Mouse (Mus musculus) heart, embryonic 14.5 days (tissue): ENCODE measurements around the gene Atf6. TPM values are rescaled to one million over a fixed set of nuclear protein-coding genes. Genes with fewer than 3 reads are reported as not detected.

Source experiments
- ATAC-seq: fragments of 200-750 bp; cut with Nextera tagmentation; 2 replicates; pipeline ENCODE4 v1.8.0; 2017; ENCODE audit warnings: low read depth, moderate TSS enrichment; ENCODE audit not compliant: insufficient number of reproducible peaks, insufficient read depth, low FRiP score
- H3K27ac ChIP-seq, 2 experiments: fragments of 200-500 bp in 1 of 2; fragments of 300-500 bp in 1 of 2; sonication (generic) in 1 of 2; replicated peaks in 1 of 2; 2 replicates each; pipeline ENCODE4 v1.5.1; 2012 to 2014; ENCODE audit warnings: low read depth in 2 of 2, low read length in 2 of 2, control low read depth in 1 of 2, mild to moderate bottlenecking in 1 of 2, mixed read lengths in 1 of 2; ENCODE audit not compliant: control insufficient read depth in 1 of 2, insufficient read depth in 1 of 2
- H3K27me3 ChIP-seq: fragments of 300-500 bp; sonication (generic); 2 replicates; pipeline ENCODE4 v1.6.1; 2014; ENCODE audit warnings: mild to moderate bottlenecking, low read length, control low read depth; ENCODE audit not compliant: control insufficient read depth, insufficient read depth
- H3K36me3 ChIP-seq: fragments of 300-500 bp; sonication (generic); 2 replicates; pipeline ENCODE4 v1.6.1; 2014; ENCODE audit warnings: mild to moderate bottlenecking, control low read depth, low read length, mixed read lengths; ENCODE audit not compliant: control insufficient read depth, insufficient read depth
- H3K4me1 ChIP-seq, 2 experiments: fragments of 200-500 bp in 1 of 2; fragments of 300-500 bp in 1 of 2; sonication (generic) in 1 of 2; 2 replicates each; pipeline ENCODE4 v1.6.1; 2012 to 2014; ENCODE audit warnings: low read length in 2 of 2, control low read depth in 1 of 2, mixed read lengths in 1 of 2; ENCODE audit not compliant: control insufficient read depth in 2 of 2, insufficient read depth in 2 of 2
- H3K4me2 ChIP-seq: fragments of 300-500 bp; sonication (generic); 2 replicates; pipeline ENCODE4 v1.6.1; 2014; ENCODE audit warnings: mild to moderate bottlenecking, low read length
- H3K4me3 ChIP-seq, 2 experiments: fragments of 200-500 bp in 1 of 2; fragments of 300-500 bp in 1 of 2; sonication (generic) in 1 of 2; 2 replicates each; pipeline ENCODE4 v1.5.1; 2012 to 2014; ENCODE audit warnings: low read length in 2 of 2, mild to moderate bottlenecking in 2 of 2, control low read depth in 1 of 2, low read depth in 1 of 2, moderate library complexity in 1 of 2; ENCODE audit not compliant: control insufficient read depth in 1 of 2, insufficient read depth in 1 of 2
- H3K9ac ChIP-seq: fragments of 300-500 bp; sonication (generic); 2 replicates; pipeline ENCODE4 v1.6.1; 2014; ENCODE audit warnings: mild to moderate bottlenecking, low read length
- H3K9me3 ChIP-seq: fragments of 300-500 bp; sonication (generic); 2 replicates; pipeline ENCODE4 v1.6.1; 2016; ENCODE audit warnings: low read length, control low read depth; ENCODE audit not compliant: control insufficient read depth
- WGBS: fragments of 180-500 bp; shearing (Covaris S2); extraction: QIAGEN DNeasy Blood & Tissue Kit; methylation state at CpG from one replicate; pipeline ENCODE4 v1.1.7; 2014; 5-methylcytosine and 5-hydroxymethylcytosine counted together
- polyA plus RNA-seq: library from polyadenylated mRNA; unstranded; fragments of >200 nt; fragmentation: Nextera tagmentation; extraction: Ambion mirVana; gene quantifications from 2 replicates; pipeline ENCODE4 v1.2.1, GENCODE M21; 2014

Gene Atf6
- polyA plus RNA-seq, 1 experiment from 2014 or later: 14.4 TPM

- Histone ChIP-seq H3K27ac (no peak overlapping the region), H3K36me3 (peaks cover 40% of the 10 kb centered on the region), H3K4me1 (0 out of 4 replicates have a peak, but pooled peaks cover 3 to 8% of the 10 kb centered on the region in 2 experiments), H3K4me3 (no peak overlapping the region), H3K9ac (no peak overlapping the region), H3K4me2 (no peak overlapping the region), H3K27me3 (no peaks in the 10 kb centered on the region), H3K9me3 (no peaks in the 10 kb centered on the region)
- WGBS: 92% methylated on average over 14 of the region's 14 CpGs
- ATAC-seq: no peak
Measured at GRCm38 (mm10) chr1:170786570-170787341, 80.8 kb downstream of the Atf6 start.

- H3K9me3 ChIP-seq: no peaks in the 10 kb centered on the region
- ATAC-seq: no peak
- H3K27me3 ChIP-seq: no peaks in the 10 kb centered on the region
- H3K9ac ChIP-seq: no peak overlapping the region
- H3K27ac ChIP-seq: no peak overlapping the region
- no peaks in the 10 kb centered on the region for H3K4me1 ChIP-seq
- no peak overlapping the region for H3K4me3 ChIP-seq
- no peak overlapping the region for H3K4me2 ChIP-seq
- WGBS: 95% methylated on average over 4 of the region's 4 CpGs
- H3K36me3 ChIP-seq: peaks cover 14% of the 10 kb centered on the region; the same call in 1 of the 2 replicates
Measured at GRCm38 (mm10) chr1:170777688-170778087, 89.9 kb downstream of the Atf6 start.

GRCm38 (mm10) chr1:170774431-170774830 lies 93.1 kb downstream of the Atf6 start:
- Histone ChIP-seq H3K4me3 (no peak overlapping the region), H3K9ac (no peak overlapping the region), H3K4me2 (no peak overlapping the region), H3K4me1 (peaks cover 0 to 2% of the 10 kb centered on the region in 2 experiments; a peak in 1 of 4 replicates), H3K9me3 (no peaks in the 10 kb centered on the region), H3K27me3 (no peaks in the 10 kb centered on the region), H3K27ac (no peak overlapping the region), H3K36me3 (0 out of 2 replicates have a peak, but pooled peaks cover 7% of the 10 kb centered on the region)
- no peak for ATAC-seq
- 97% methylated on average over 1 of the region's 1 CpGs for WGBS

GRCm38 (mm10) chr1:170773506-170773905 lies 94.1 kb downstream of the Atf6 start:
- Histone ChIP-seq H3K9me3 (no peaks in the 10 kb centered on the region), H3K27ac (no peak overlapping the region), H3K4me2 (no peak overlapping the region), H3K27me3 (no peaks in the 10 kb centered on the region), H3K9ac (no peak overlapping the region), H3K4me3 (no peak overlapping the region), H3K36me3 (0 out of 2 replicates have a peak, but pooled peaks cover 7% of the 10 kb centered on the region), H3K4me1 (peaks cover 0 to 2% of the 10 kb centered on the region in 2 experiments; a peak in 1 of 4 replicates)
- no peak for ATAC-seq
- 90% methylated on average over 4 of the region's 4 CpGs for WGBS

GRCm38 (mm10) chr1:170771437-170772003 lies 96.1 kb downstream of the Atf6 start:
- Histone ChIP-seq H3K27me3 (no peaks in the 10 kb centered on the region), H3K4me1 (peaks cover 5 to 11% of the 10 kb centered on the region in 2 experiments), H3K9me3 (no peaks in the 10 kb centered on the region), H3K4me3 (no peak overlapping the region; a peak in 1 of 4 replicates), H3K4me2 (peak overlapping the region; percentile 39), H3K27ac (peak overlapping the region in 1 of 2 experiments; percentile 3; a peak in 1 of 4 replicates), H3K9ac (no peak overlapping the region), H3K36me3 (0 out of 2 replicates have a peak, but pooled peaks cover 7% of the 10 kb centered on the region)
- 52% methylated on average over 25 of the region's 25 CpGs for WGBS
- ATAC-seq: peak; percentile 31; the same call in 1 of the 2 replicates

GRCm38 (mm10) chr1:170770691-170771090 lies 96.9 kb downstream of the Atf6 start:
- no peak overlapping the region for H3K4me3 ChIP-seq
- no peak overlapping the region for H3K9ac ChIP-seq
- peaks cover 5 to 11% of the 10 kb centered on the region in 2 experiments for H3K4me1 ChIP-seq
- 0 out of 2 replicates have a peak, but pooled peaks cover 7% of the 10 kb centered on the region for H3K36me3 ChIP-seq
- peak overlapping the region; percentile 4 to 10; a peak in 1 of 4 replicates for H3K27ac ChIP-seq
- H3K4me2 ChIP-seq: no peak overlapping the region
- no peaks in the 10 kb centered on the region for H3K9me3 ChIP-seq
- no peaks in the 10 kb centered on the region for H3K27me3 ChIP-seq
- no peak for ATAC-seq
- WGBS: 69% methylated on average over 14 of the region's 14 CpGs

- H3K36me3 ChIP-seq: no peaks in the 10 kb centered on the region
- H3K4me3 ChIP-seq: no peak overlapping the region
- no peaks in the 10 kb centered on the region for H3K9me3 ChIP-seq
- 24% methylated on average over 2 of the region's 2 CpGs for WGBS
- peak overlapping the region; percentile 30 to 62 for H3K27ac ChIP-seq
- no peaks in the 10 kb centered on the region for H3K27me3 ChIP-seq
- peaks cover 5 to 11% of the 10 kb centered on the region in 2 experiments for H3K4me1 ChIP-seq
- no peak overlapping the region; the same call in 1 of the 2 replicates for H3K9ac ChIP-seq
- ATAC-seq: peak; percentile 43; the same call in 1 of the 2 replicates
- H3K4me2 ChIP-seq: no peak overlapping the region
Measured at GRCm38 (mm10) chr1:170766997-170767396, 100.6 kb downstream of the Atf6 start.
